Mouse (Mus musculus) forebrain, postnatal 0 days (tissue): ENCODE measurements around the gene Fam174b. TPM values are rescaled to one million over a fixed set of nuclear protein-coding genes. Genes with fewer than 3 reads are reported as not detected.

Experiments used
- ATAC-seq: fragments of 200-750 bp; cut with Nextera tagmentation; 2 replicates; pipeline ENCODE4 v1.8.0; 2017; ENCODE audit warnings: mild to moderate bottlenecking, moderate library complexity
- DNase-seq: peaks from one replicate; pipeline ENCODE4 v3.0.0-alpha.2; 2015
- H3K27ac ChIP-seq: fragments of 300-500 bp; sonication (generic); 2 replicates; pipeline ENCODE4 v1.5.1; 2014; ENCODE audit warnings: low read depth, mild to moderate bottlenecking, antibody characterized with exemption, low read length, moderate library complexity, mixed read lengths
- H3K27me3 ChIP-seq: fragments of 300-500 bp; sonication (generic); 2 replicates; pipeline ENCODE4 v1.6.1; 2014; ENCODE audit warnings: mild to moderate bottlenecking, low read length, mixed read lengths; ENCODE audit not compliant: insufficient read depth
- H3K36me3 ChIP-seq: fragments of 300-500 bp; sonication (generic); 2 replicates; pipeline ENCODE4 v1.6.1; 2014; ENCODE audit warnings: mild to moderate bottlenecking, moderate library complexity; ENCODE audit not compliant: insufficient read depth
- H3K4me1 ChIP-seq: fragments of 300-500 bp; sonication (generic); 2 replicates; pipeline ENCODE4 v1.6.1; 2014; ENCODE audit warnings: antibody characterized with exemption; ENCODE audit not compliant: insufficient read depth
- H3K4me2 ChIP-seq: fragments of 300-500 bp; sonication (generic); 2 replicates; pipeline ENCODE4 v1.6.1; 2014; ENCODE audit warnings: low read depth, mild to moderate bottlenecking, moderate library complexity
- H3K4me3 ChIP-seq: fragments of 300-500 bp; sonication (generic); 2 replicates; pipeline ENCODE4 v1.5.1; 2014; ENCODE audit warnings: low read depth, low read length, mixed read lengths
- H3K9ac ChIP-seq: fragments of 300-500 bp; sonication (generic); 2 replicates; pipeline ENCODE4 v1.6.1; 2014; ENCODE audit warnings: mild to moderate bottlenecking
- H3K9me3 ChIP-seq: fragments of 300-500 bp; sonication (generic); 2 replicates; pipeline ENCODE4 v1.6.1; 2016; ENCODE audit warnings: low read length
- CTCF ChIP-seq: sonication (generic); IDR thresholded peaks from 2 replicates; pipeline ENCODE4 v1.5.1; 2016; ENCODE audit warnings: antibody characterized with exemption, control low read depth, low read depth
- WGBS: fragments of 180-500 bp; shearing (Covaris S2); extraction: QIAGEN DNeasy Blood & Tissue Kit; methylation state at CpG from one replicate; pipeline ENCODE4 v1.1.7; 2014; 5-methylcytosine and 5-hydroxymethylcytosine counted together
- polyA plus RNA-seq: library from polyadenylated mRNA; unstranded; fragments of >200 nt; fragmentation: Nextera tagmentation; extraction: Ambion mirVana; gene quantifications from 2 replicates; pipeline ENCODE4 v1.2.1, GENCODE M21; 2015
- total RNA-seq: library from RNA; depleted of rRNA; stranded (reverse); fragments of >200 nt; gene quantifications from 2 replicates; pipeline ENCODE4 v1.2.3, GENCODE M21; 2014; rRNA removed

Gene Fam174b
- total RNA-seq (44.9 and 49.1 TPM in 2 replicates), polyA plus RNA-seq (30.7 and 35.6 TPM in 2 replicates)

DNA sequence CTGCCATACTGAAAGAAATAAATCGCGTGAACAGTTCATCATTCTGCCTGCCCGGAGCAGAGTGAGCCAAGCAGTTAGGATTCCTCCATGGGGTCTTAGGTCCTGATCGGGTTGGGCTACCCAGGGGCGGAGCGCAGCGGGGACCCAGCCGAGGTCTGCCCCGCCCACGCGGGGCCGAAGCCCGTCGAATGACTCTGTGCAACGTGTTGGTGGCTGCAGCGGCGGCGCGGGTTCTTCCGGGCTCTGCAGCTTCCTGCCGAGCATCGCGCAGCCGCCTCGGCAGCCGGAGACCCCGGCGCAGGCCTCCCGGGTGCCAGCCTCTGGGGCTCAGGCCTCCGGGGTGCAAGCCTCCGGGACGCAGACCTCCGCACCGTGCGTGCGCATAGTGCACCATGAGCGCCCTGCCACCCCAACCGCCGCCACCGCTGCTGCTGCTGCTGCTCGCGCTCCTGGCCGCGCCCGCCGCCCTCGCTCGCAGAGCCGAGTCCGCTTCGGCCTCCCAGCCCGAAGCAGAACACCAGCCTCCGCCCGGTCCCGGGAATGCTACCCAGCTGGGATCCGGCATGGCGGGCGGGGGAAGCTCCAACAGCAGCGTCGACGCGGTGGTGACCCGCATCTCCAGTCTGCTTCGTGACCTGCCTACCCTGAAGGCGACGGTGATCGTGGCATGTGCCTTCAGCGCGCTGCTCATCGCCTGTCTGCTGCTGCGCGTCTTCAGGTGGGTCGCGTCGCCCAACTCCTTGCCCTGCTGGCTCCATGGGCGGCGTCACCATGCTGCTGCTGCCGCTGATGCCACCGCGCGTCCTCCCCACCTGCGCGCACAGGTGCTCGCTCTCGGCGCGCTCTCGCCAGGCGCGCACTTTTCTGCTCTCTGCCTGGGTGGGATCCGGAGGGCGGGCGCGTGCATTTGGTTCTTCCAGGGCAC, at the start of gene Fam174b:
Fam174b (plus strand) TSS at position 192 of the 925 bp plus-strand sequence.
- ATAC-seq (peak; percentile 81), DNase-seq (peak; percentile 87)
- Histone ChIP-seq H3K27ac (peak within 1 kb of the TSS; percentile 89), H3K4me1 (peaks cover 12% of the 10 kb centered on the region; the same call in 1 of the 2 replicates), H3K4me2 (peak within 1 kb of the TSS; percentile 87), H3K9ac (peak within 1 kb of the TSS; percentile 90), H3K9me3 (no peaks in the 10 kb centered on the region), H3K36me3 (no peaks in the 10 kb centered on the region), H3K27me3 (no peaks in the 10 kb centered on the region), H3K4me3 (peak within 1 kb of the TSS; percentile 71)
- 2% methylated on average over 89 of the region's 94 CpGs for WGBS
- TF ChIP-seq CTCF, result no peak

DNA sequence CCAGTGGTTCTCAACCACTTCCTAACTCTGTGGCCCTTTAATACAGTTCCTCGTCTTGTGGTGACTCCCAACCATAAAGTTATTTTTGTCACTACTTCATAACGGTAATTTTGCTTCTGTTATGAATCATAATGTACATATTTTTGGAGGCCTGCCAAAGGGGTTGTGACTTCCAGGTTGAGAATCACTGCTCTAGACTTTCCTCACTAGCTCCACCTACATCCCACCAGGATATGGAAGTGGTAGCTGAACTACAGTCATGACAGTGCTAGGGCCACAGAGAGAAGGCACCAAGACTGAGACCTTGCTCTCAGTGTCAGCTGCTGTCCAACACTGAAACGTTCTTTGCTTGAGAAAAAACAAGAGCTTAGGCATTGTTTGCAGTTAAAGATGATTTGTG, 43.0 kb upstream of the Fam174b start:
- no peak for TF ChIP-seq CTCF
- Histone ChIP-seq H3K4me1 (no peaks in the 10 kb centered on the region), H3K27me3 (no peaks in the 10 kb centered on the region), H3K9me3 (no peaks in the 10 kb centered on the region), H3K4me2 (no peak overlapping the region), H3K4me3 (no peak overlapping the region), H3K36me3 (no peaks in the 10 kb centered on the region), H3K9ac (no peak overlapping the region), H3K27ac (no peak overlapping the region)
- 79% methylated on average over 3 of the region's 3 CpGs for WGBS
- no peak for DNase-seq
- ATAC-seq, result no peak

DNA sequence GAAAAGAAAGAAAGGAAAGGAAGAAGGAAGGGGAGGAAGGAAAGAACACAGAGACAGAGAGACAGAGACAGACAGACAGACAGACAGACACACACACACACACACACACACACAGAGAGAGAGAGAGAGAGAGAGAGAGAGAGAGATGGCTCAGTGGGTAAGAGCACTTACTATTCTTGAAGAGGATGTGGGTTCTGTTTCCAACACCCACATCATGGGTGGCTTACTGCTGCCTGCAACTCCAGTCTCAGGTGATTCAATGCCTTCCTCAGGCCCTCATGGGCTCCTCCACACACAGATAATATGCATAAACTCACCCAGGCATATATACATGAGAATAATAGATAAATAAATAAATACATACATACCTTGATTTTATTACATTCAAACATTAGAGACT, 35.8 kb upstream of the Fam174b start:
- Histone ChIP-seq H3K27me3 (no peaks in the 10 kb centered on the region), H3K9ac (no peak overlapping the region), H3K27ac (no peak overlapping the region), H3K9me3 (no peaks in the 10 kb centered on the region), H3K4me1 (no peaks in the 10 kb centered on the region), H3K4me3 (no peak overlapping the region), H3K4me2 (no peak overlapping the region), H3K36me3 (no peaks in the 10 kb centered on the region)
- no peak for ATAC-seq
- no peak for DNase-seq
- no peak for TF ChIP-seq CTCF

DNA sequence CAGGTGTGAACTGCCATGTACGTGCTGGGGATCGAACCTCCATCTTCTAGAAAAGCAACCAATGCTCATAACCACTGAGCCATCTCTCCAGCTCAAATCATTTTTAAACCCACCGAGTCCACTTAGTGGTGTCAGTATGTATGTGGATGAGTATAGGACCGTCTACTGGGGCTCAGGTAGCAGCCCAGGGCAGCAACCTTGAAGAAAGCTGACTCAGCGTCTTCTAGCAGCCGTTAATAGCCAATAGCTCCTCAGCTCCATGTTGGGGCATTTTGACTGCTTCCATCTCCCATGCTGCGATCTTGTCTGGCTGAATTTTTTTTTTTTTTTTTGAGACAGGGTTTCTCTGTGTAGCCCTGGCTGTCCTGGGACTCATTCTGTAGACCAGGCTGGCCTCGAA, 26.6 kb upstream of the Fam174b start:
- H3K36me3 ChIP-seq, result no peaks in the 10 kb centered on the region
- H3K9ac ChIP-seq, result no peak overlapping the region
- H3K4me2 ChIP-seq, result no peak overlapping the region
- no peak for DNase-seq
- no peaks in the 10 kb centered on the region for H3K4me1 ChIP-seq
- WGBS, result 96% methylated on average over 8 of the region's 8 CpGs
- H3K9me3 ChIP-seq, result no peaks in the 10 kb centered on the region
- H3K4me3 ChIP-seq, result no peak overlapping the region
- H3K27me3 ChIP-seq, result no peaks in the 10 kb centered on the region
- no peak for TF ChIP-seq CTCF
- H3K27ac ChIP-seq, result no peak overlapping the region
- no peak for ATAC-seq

DNA sequence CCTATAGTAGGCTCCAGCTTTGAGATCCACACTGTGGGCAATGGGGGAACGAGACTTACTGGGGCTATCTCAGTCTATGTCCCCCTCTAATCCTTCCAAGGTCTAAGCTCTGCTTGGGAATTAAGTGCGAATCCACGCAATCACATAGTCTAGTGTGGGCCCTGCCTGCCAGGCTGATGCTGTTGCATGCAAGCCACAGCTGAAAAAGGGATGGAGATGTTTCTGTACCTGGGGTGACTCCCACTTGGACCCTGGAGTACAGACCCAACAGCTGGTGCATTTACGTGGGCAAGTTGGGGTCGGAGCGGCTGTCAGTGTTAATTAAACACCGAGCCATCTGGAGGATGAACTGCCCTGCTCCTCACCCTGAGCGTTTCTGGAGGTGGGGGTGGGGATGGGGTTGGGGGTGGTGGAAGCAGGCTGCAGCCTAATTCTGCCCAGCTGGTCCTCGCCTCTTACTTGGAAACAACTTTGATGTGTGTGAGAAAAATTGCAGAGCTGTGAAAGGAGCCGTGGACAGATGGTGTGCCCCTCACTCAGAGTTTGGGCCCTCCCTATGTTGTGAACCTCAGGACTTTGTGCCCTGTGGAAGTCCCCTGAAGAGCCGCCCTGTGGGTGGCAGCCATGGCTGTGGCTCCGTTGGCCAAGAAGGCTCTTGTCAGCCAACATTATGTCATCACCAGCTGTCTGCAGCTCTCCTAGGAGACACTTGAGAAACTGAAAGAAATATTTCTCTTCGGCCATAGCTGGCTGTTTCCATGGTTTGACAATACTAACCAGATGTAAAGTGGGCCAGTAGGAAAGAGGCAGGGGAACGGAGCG, 24.0 kb upstream of the Fam174b start:
- H3K4me2 ChIP-seq, result no peak overlapping the region
- WGBS, result 42% methylated on average over 15 of the region's 15 CpGs
- H3K4me3 ChIP-seq, result no peak overlapping the region
- DNase-seq (peak; percentile 71), ATAC-seq (peak; percentile 90)
- no peaks in the 10 kb centered on the region for H3K4me1 ChIP-seq
- no peak for TF ChIP-seq CTCF
- no peaks in the 10 kb centered on the region for H3K27me3 ChIP-seq
- no peaks in the 10 kb centered on the region for H3K36me3 ChIP-seq
- H3K9ac ChIP-seq, result no peak overlapping the region
- H3K27ac ChIP-seq, result no peak overlapping the region; the same call in 1 of the 2 replicates
- H3K9me3 ChIP-seq, result no peaks in the 10 kb centered on the region

DNA sequence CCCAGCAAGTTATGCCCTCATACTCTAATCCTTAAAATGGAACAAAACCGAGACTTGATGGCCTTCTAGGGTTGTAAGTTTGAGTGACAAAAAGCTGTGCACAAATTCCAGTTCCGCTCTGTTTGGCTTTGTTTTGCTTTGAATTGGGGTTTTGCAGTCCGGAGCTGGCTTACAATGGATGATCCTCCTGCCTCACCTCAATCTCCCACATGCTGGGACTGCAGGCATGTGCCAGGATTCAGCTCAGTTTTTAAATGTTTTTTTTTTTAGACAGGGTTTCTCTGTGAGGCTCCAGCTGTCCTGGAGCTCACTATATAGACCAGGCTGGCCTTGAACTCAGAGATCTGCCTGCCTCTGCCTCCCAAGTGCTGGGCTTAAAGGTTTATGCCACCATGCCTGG, 23.3 kb upstream of the Fam174b start:
- Histone ChIP-seq H3K27me3 (no peaks in the 10 kb centered on the region), H3K36me3 (no peaks in the 10 kb centered on the region), H3K9me3 (no peaks in the 10 kb centered on the region), H3K9ac (no peak overlapping the region), H3K4me2 (no peak overlapping the region), H3K4me3 (no peak overlapping the region), H3K27ac (no peak overlapping the region), H3K4me1 (no peaks in the 10 kb centered on the region)
- no peak for TF ChIP-seq CTCF
- WGBS, result 53% methylated on average over 3 of the region's 3 CpGs
- ATAC-seq (no peak), DNase-seq (no peak)

DNA sequence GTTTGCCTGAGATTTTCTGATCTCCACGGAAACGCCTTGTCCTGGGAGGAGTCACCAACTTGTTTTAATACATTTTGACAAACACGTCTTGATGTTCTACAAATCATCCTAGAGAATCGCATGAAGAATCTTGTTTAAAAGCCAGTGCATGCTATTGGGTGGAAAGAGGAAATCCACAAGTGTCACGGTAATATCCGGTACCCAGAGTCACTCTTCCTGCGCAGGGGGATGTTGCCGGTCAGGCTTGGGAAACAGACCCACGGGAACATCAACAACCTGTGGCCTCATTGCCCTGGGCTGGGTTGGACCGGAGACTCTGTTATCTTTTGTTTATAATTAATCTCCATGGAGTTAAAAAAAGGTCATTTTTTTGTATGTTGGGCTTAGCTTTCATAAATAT, 22.1 kb upstream of the Fam174b start:
- H3K4me2 ChIP-seq, result no peak overlapping the region
- 80% methylated on average over 10 of the region's 10 CpGs for WGBS

More for the DNA sequence above, 22.1 kb upstream of the Fam174b start:
- Histone ChIP-seq H3K36me3 (no peaks in the 10 kb centered on the region), H3K9me3 (no peaks in the 10 kb centered on the region), H3K4me1 (no peaks in the 10 kb centered on the region), H3K27me3 (no peaks in the 10 kb centered on the region), H3K9ac (no peak overlapping the region), H3K4me3 (no peak overlapping the region), H3K27ac (no peak overlapping the region)
- TF ChIP-seq CTCF, result no peak
- ATAC-seq (no peak), DNase-seq (no peak)
